Mouse (Mus musculus) MEL (cell line): ENCODE data around the gene Rnf34. TPM values are rescaled to one million over a fixed set of nuclear protein-coding genes. Genes with fewer than 3 reads are reported as not detected.

Experiments used
- DNase-seq: peaks from one replicate; pipeline ENCODE4 v3.0.0; 2011; ENCODE audit warnings: low read depth, low spot score
- H3K27ac ChIP-seq: 2 replicates; pipeline ENCODE4 v1.5.1; 2012; ENCODE audit warnings: low read depth, mild to moderate bottlenecking, control low read depth, low read length, moderate library complexity; ENCODE audit not compliant: control insufficient read depth
- H3K27me3 ChIP-seq, 2 experiments: fragments of 150-350 bp in 1 of 2; sonication (generic) in 1 of 2; 2 replicates each; pipeline ENCODE4 v1.6.1; 2012; ENCODE audit warnings: low read length in 2 of 2, mild to moderate bottlenecking in 2 of 2, improper control_type of control experiment in 1 of 2, moderate library complexity in 1 of 2; ENCODE audit not compliant: insufficient read depth in 2 of 2, control insufficient read depth in 1 of 2
- H3K36me3 ChIP-seq, 2 experiments: 2 replicates each; pipeline ENCODE4 v1.6.1; 2012 to 2014; ENCODE audit warnings: low read length in 2 of 2, improper control_type of control experiment in 1 of 2, inconsistent platforms in 1 of 2, mild to moderate bottlenecking in 1 of 2; ENCODE audit not compliant: insufficient read depth in 2 of 2, control insufficient read depth in 1 of 2
- H3K4me1 ChIP-seq, 2 experiments: fragments of 150-350 bp in 1 of 2; sonication (generic) in 1 of 2; 2 replicates each; pipeline ENCODE4 v1.6.1; 2012; ENCODE audit warnings: low read length in 2 of 2, improper control_type of control experiment in 1 of 2, mild to moderate bottlenecking in 1 of 2; ENCODE audit not compliant: insufficient read depth in 2 of 2, control insufficient read depth in 1 of 2
- H3K4me3 ChIP-seq, 2 experiments: fragments of 150-350 bp in 1 of 2; sonication (generic) in 1 of 2; 2 replicates each; pipeline ENCODE4 v1.5.1; 2012; ENCODE audit warnings: low read depth in 2 of 2, low read length in 2 of 2, mild to moderate bottlenecking in 2 of 2, moderate library complexity in 2 of 2, control low read depth in 1 of 2, improper control_type of control experiment in 1 of 2; ENCODE audit not compliant: control insufficient read depth in 1 of 2, insufficient read depth in 1 of 2
- H3K79me2 ChIP-seq: 2 replicates; pipeline ENCODE4 v1.6.1; 2012; ENCODE audit warnings: mild to moderate bottlenecking, low read length, moderate library complexity; ENCODE audit not compliant: control insufficient read depth, poor library complexity, insufficient read depth
- H3K9ac ChIP-seq: 2 replicates; pipeline ENCODE4 v1.6.1; 2012; ENCODE audit warnings: low read depth, mild to moderate bottlenecking, control low read depth, low read length, moderate library complexity; ENCODE audit not compliant: control insufficient read depth, poor library complexity, severe bottlenecking
- H3K9me3 ChIP-seq: fragments of 150-350 bp; sonication (generic); replicated peaks from 2 replicates; pipeline ENCODE4 v1.6.1; 2012; ENCODE audit warnings: mild to moderate bottlenecking, low read length, improper control_type of control experiment, moderate library complexity; ENCODE audit not compliant: insufficient read depth
- BHLHE40 ChIP-seq: IDR thresholded peaks from 2 replicates; pipeline ENCODE4 v1.6.1; 2012; ENCODE audit warnings: low read depth, mild to moderate bottlenecking, inconsistent platforms, low read length, improper control_type of control experiment, borderline replicate concordance
- CHD2 ChIP-seq: IDR thresholded peaks from 2 replicates; pipeline ENCODE4 v1.6.1; 2011; ENCODE audit warnings: low read length, improper control_type of control experiment
- CTCF ChIP-seq, 3 experiments: IDR thresholded peaks in 2 of 3; conservative IDR thresholded peaks in 1 of 3; 2 replicates each; pipeline ENCODE4 v1.5.1; 2011 to 2012; ENCODE audit warnings: low read length in 3 of 3, low read depth in 2 of 3, mild to moderate bottlenecking in 2 of 3, improper control_type of control experiment in 1 of 3, inconsistent platforms in 1 of 3, mixed read lengths in 1 of 3, moderate library complexity in 1 of 3; ENCODE audit not compliant: control insufficient read depth in 1 of 3, insufficient read depth in 1 of 3, poor library complexity in 1 of 3, severe bottlenecking in 1 of 3
- E2F4 ChIP-seq: IDR thresholded peaks from 2 replicates; pipeline ENCODE4 v1.6.1; 2011; ENCODE audit warnings: low read depth, low read length, improper control_type of control experiment, borderline replicate concordance
- GABPA ChIP-seq: IDR thresholded peaks from 2 replicates; pipeline ENCODE4 v1.6.1; 2012; ENCODE audit warnings: low read depth, mild to moderate bottlenecking, inconsistent platforms, low read length, improper control_type of control experiment, moderate library complexity
- MYB ChIP-seq: IDR thresholded peaks from 2 replicates; pipeline ENCODE4 v1.6.1; 2011; ENCODE audit warnings: mild to moderate bottlenecking, low read depth, low read length, improper control_type of control experiment
- MYC ChIP-seq: IDR thresholded peaks from 2 replicates; pipeline ENCODE4 v1.6.1; 2011; ENCODE audit warnings: low read depth, mild to moderate bottlenecking, low read length, improper control_type of control experiment, moderate library complexity
- RAD21 ChIP-seq: IDR thresholded peaks from 2 replicates; pipeline ENCODE4 v1.6.1; 2011; ENCODE audit warnings: mild to moderate bottlenecking, low read depth, low read length, improper control_type of control experiment
- SMC3 ChIP-seq: IDR thresholded peaks from 2 replicates; pipeline ENCODE4 v1.6.1; 2011; ENCODE audit warnings: low read depth, low read length, improper control_type of control experiment
- TBP ChIP-seq: IDR thresholded peaks from 2 replicates; pipeline ENCODE4 v1.8.0; 2011; ENCODE audit warnings: low read depth, low read length, improper control_type of control experiment
- ZNF384 ChIP-seq: IDR thresholded peaks from 2 replicates; pipeline ENCODE4 v1.6.1; 2012; ENCODE audit warnings: low read depth, mild to moderate bottlenecking, inconsistent platforms, low read length, improper control_type of control experiment
- polyA plus RNA-seq, 2 experiments: library from polyadenylated mRNA; stranded (reverse) in 1 of 2; unstranded in 1 of 2; fragments of >175 nt in 1 of 2; fragments of >200 nt in 1 of 2; gene quantifications; 2 replicates each; pipeline versions ENCODE4 v1.2.1 to v1.2.4; 2012; ENCODE audit warnings: low replicate concordance in 2 of 2, low read depth in 1 of 2; ENCODE audit not compliant: insufficient read length in 2 of 2, insufficient read depth in 1 of 2, missing spikeins in 1 of 2
- total RNA-seq: library from RNA; depleted of rRNA; stranded (reverse); fragments of 300-350 nt; gene quantifications from 2 replicates; pipeline ENCODE4 v1.2.3, GENCODE M21; 2012

Rnf34 gene
- total and polyA plus RNA-seq, 3 experiments = 14.8 to 27.4 TPM; not detected in 1

DNA sequence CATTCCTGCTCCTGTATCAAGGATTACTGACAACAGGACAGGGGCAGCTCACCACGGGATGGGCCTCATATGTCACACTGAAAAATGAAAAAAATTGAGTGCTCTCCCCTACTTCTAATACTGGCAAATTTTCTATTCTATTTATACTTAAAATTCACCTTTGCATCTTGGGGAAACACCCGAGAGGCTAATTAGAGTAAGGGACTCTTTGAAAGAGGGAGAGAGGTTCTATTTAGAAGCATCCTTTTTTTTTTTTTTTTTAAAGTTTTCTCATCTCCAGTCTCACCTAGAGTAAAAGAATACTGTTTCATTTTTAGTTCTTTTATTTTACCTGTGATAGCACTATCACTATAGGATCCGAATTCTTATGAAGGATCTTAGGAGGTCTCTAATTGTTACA is 24.5 kb downstream of the Rnf34 start:
- Histone ChIP-seq H3K4me1 (no peaks in the 10 kb centered on the region), H3K27ac (no peak overlapping the region)

GRCm38 (mm10) chr5:122876671-122877070 is 26.8 kb downstream of the Rnf34 start:
- H3K27me3 ChIP-seq = no peaks in the 10 kb centered on the region
- H3K27ac ChIP-seq = no peak overlapping the region
- DNase-seq = no peak
- H3K4me1 ChIP-seq = no peaks in the 10 kb centered on the region
- H3K79me2 ChIP-seq = no peaks in the 10 kb centered on the region
- H3K9ac ChIP-seq = no peak overlapping the region
- no peak overlapping the region for H3K4me3 ChIP-seq
- TF ChIP-seq RAD21 (no peak), E2F4 (no peak)
- peaks cover 0 to 11% of the 10 kb centered on the region in 2 experiments; a peak in 2 of 4 replicates for H3K36me3 ChIP-seq
- H3K9me3 ChIP-seq = no peaks in the 10 kb centered on the region

More for the DNA sequence above, 24.5 kb downstream of the Rnf34 start:
- no peaks in the 10 kb centered on the region for H3K27me3 ChIP-seq
- H3K36me3 ChIP-seq = peaks cover 0 to 13% of the 10 kb centered on the region in 2 experiments; a peak in 2 of 4 replicates
- no peak overlapping the region for H3K4me3 ChIP-seq
- no peaks in the 10 kb centered on the region for H3K9me3 ChIP-seq
- no peaks in the 10 kb centered on the region for H3K79me2 ChIP-seq
- TF ChIP-seq GABPA = no peak
- no peak for TF ChIP-seq SMC3
- no peak for TF ChIP-seq TBP
- TF ChIP-seq ZNF384 = no peak
- TF ChIP-seq CTCF (IDR thresholded peaks at IDR 0.05 in 2 of 3, conservative IDR thresholded peaks at IDR 0.05 in 1 of 3; ENCODE audit: control insufficient read depth in 1 of 3, insufficient read depth in 1 of 3, low read depth in 2 of 3, low read length in 3 of 3, poor library complexity in 1 of 3, severe bottlenecking in 1 of 3) = no peak
- TF ChIP-seq, all 39 proteins: peak for 0
- no peak overlapping the region for H3K9ac ChIP-seq
- no peak for DNase-seq

DNA sequence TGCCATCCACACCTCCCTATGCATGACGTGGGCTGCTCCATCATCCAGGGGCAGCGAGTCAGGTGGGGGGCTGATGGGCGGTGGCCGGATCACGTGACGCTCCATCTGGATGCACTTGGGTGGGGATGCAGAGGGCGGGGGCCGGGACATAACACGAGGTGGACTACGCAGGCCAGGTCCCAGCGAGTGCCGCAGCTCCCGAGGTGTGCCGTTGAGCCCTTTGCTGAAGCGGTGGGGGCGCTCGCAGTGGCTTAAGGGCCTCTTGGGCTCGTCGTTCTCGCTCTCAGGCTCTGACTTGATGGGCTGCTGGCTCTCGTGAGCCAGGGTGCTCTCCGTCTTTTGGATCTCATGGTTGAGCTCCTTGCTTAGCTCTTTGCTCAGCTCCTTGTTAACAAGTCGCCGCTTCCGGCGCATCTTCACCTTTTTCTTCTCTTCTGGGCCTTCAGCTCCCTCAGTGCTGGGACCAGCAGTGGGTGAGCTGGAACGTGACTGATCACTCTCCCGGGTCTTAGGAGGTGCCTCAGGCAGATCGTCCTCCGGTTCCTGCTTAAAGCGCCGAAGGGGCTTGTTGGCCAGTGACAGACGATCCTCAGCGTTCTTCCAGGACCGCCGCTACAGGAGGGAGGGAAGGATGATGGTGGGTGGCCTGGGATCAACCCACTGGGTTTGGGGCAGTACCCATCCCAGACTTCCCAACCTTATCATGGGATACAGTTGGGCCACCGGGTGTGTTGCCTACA is 30.6 kb downstream of the Rnf34 start:
- H3K27ac ChIP-seq = no peak overlapping the region
- TF ChIP-seq CHD2 (no peak), MYC (no peak), MYB (no peak), BHLHE40 (no peak)
- H3K9ac ChIP-seq = no peak overlapping the region
- H3K27me3 ChIP-seq = no peaks in the 10 kb centered on the region
- no peak overlapping the region for H3K4me3 ChIP-seq
- H3K36me3 ChIP-seq = peaks cover 0 to 2% of the 10 kb centered on the region in 2 experiments
- H3K9me3 ChIP-seq = no peaks in the 10 kb centered on the region
- no peaks in the 10 kb centered on the region; the same call in 1 of the 2 replicates for H3K79me2 ChIP-seq
- peaks cover 0 to 4% of the 10 kb centered on the region in 2 experiments; a peak in 2 of 4 replicates for H3K4me1 ChIP-seq
- no peak for DNase-seq
